Mouse (Mus musculus) duodenum, adult 2 months (tissue): ENCODE results near the gene 9230112D13Rik. TPM values are rescaled to one million over a fixed set of nuclear protein-coding genes. Genes with fewer than 3 reads are reported as not detected.

Experiments
- polyA plus RNA-seq: library from polyadenylated mRNA; depleted of rRNA; stranded (reverse); fragments of >200 nt; gene quantifications from 2 replicates; pipeline ENCODE4 v1.2.3, GENCODE M21; 2012; ENCODE audit warnings: low replicate concordance; rRNA removed

9230112D13Rik gene
- polyA plus RNA-seq: not detected in 2 replicates

GRCm38 (mm10) chr14:34522701-34523100 lies at the start of gene 9230112D13Rik:
Gene 9230112D13Rik (minus strand): TSS chr14:34522801.

GRCm38 (mm10) chr14:34503325-34503647 lies 19.3 kb downstream of the 9230112D13Rik start, which contains the start of gene Bmpr1a:
Gene Bmpr1a (minus strand): TSS chr14:34503341.

Other genes with a start within 250 kb of the 9230112D13Rik start
- gene Shld2, start 212.3 kb downstream of the 9230112D13Rik start, polyA plus RNA-seq: 0.27 and 0.75 TPM in 2 replicates
- 83.6 and 224 TPM in 2 replicates for gene Glud1, start 212.1 kb downstream of the 9230112D13Rik start, polyA plus RNA-seq
- gene Fam25c, start 167.4 kb downstream of the 9230112D13Rik start, polyA plus RNA-seq: 0.58 TPM in 1 of 2 replicates, not detected in the other
- 4.6 and 9.0 TPM in 2 replicates for gene Sncg, start 148.0 kb downstream of the 9230112D13Rik start, polyA plus RNA-seq
- 2.6 and 3.8 TPM in 2 replicates for gene Mmrn2, start 147.3 kb downstream of the 9230112D13Rik start, polyA plus RNA-seq
- 0.66 and 2.1 TPM in 2 replicates for gene Bmpr1a, start 19.5 kb downstream of the 9230112D13Rik start, polyA plus RNA-seq
- gene Ldb3, start 65.9 kb upstream of the 9230112D13Rik start, polyA plus RNA-seq: 41.4 and 56.7 TPM in 2 replicates
- not detected in 2 replicates for gene Opn4, start 77.3 kb upstream of the 9230112D13Rik start, polyA plus RNA-seq
- gene Wapl, start 151.1 kb upstream of the 9230112D13Rik start, polyA plus RNA-seq: 2.8 and 3.2 TPM in 2 replicates